Mouse (Mus musculus) limb, embryonic 12.5 days (tissue): ENCODE measurements at regions not wholly inside any gene's neighbourhood (a gene's known extent, or its start where the extent isn't known, plus 50 kb on each side); places are given as distances from the start of the nearest gene placed in this dataset.

ENCODE experiments used
- ATAC-seq: fragments of 200-750 bp; cut with Nextera tagmentation; 2 replicates; pipeline ENCODE4 v1.8.0; 2017; ENCODE audit warnings: low read depth, moderate TSS enrichment; ENCODE audit not compliant: insufficient number of reproducible peaks, insufficient read depth, low FRiP score, low TSS enrichment
- H3K27ac ChIP-seq: fragments of 300-500 bp; sonication (generic); 2 replicates; pipeline ENCODE4 v1.5.1; 2016; ENCODE audit warnings: mild to moderate bottlenecking, moderate library complexity
- H3K27me3 ChIP-seq: fragments of 300-500 bp; sonication (generic); 2 replicates; pipeline ENCODE4 v1.6.1; 2016; ENCODE audit warnings: mild to moderate bottlenecking, moderate library complexity
- H3K36me3 ChIP-seq: fragments of 300-500 bp; sonication (generic); 2 replicates; pipeline ENCODE4 v1.6.1; 2016; ENCODE audit warnings: mild to moderate bottlenecking, moderate library complexity
- H3K4me1 ChIP-seq: fragments of 300-500 bp; sonication (generic); replicated peaks from 2 replicates; pipeline ENCODE4 v1.6.1; 2016
- H3K4me2 ChIP-seq: fragments of 300-500 bp; sonication (generic); 2 replicates; pipeline ENCODE4 v1.6.1; 2016; ENCODE audit warnings: mild to moderate bottlenecking, moderate library complexity
- H3K4me3 ChIP-seq: fragments of 300-500 bp; sonication (generic); replicated peaks from 2 replicates; pipeline ENCODE4 v1.5.1; 2016; ENCODE audit warnings: mild to moderate bottlenecking
- H3K9ac ChIP-seq: fragments of 300-500 bp; sonication (generic); replicated peaks from 2 replicates; pipeline ENCODE4 v1.6.1; 2016; ENCODE audit warnings: mild to moderate bottlenecking, moderate library complexity
- H3K9me3 ChIP-seq: fragments of 300-500 bp; sonication (generic); 2 replicates; pipeline ENCODE4 v1.6.1; 2016; ENCODE audit warnings: mild to moderate bottlenecking, moderate library complexity
- WGBS: fragments of 180-500 bp; shearing (Covaris S2); methylation state at CpG from one replicate; pipeline ENCODE4 v1.1.7; 2016; 5-methylcytosine and 5-hydroxymethylcytosine counted together

- no peak for ATAC-seq
- H3K4me2 ChIP-seq = no peak overlapping the region
- H3K36me3 ChIP-seq = no peaks in the 10 kb centered on the region
- 42% methylated on average over 1 of the region's 1 CpGs for WGBS
- no peaks in the 10 kb centered on the region for H3K4me1 ChIP-seq
- H3K4me3 ChIP-seq = no peak overlapping the region
- H3K27me3 ChIP-seq = no peaks in the 10 kb centered on the region
- H3K27ac ChIP-seq = no peak overlapping the region
- H3K9ac ChIP-seq = no peak overlapping the region
- no peaks in the 10 kb centered on the region for H3K9me3 ChIP-seq
Measured at GRCm38 (mm10) chr13:64594376-64594775, 96.8 kb upstream of the Fam240b start.

- WGBS = 57% methylated on average over 2 of the region's 2 CpGs
- no peaks in the 10 kb centered on the region for H3K36me3 ChIP-seq
- H3K4me2 ChIP-seq = no peak overlapping the region
- H3K27me3 ChIP-seq = no peaks in the 10 kb centered on the region
- H3K9ac ChIP-seq = no peak overlapping the region
- 0 out of 2 replicates have a peak, but pooled peaks cover 3% of the 10 kb centered on the region for H3K4me1 ChIP-seq
- ATAC-seq = no peak
- no peaks in the 10 kb centered on the region for H3K9me3 ChIP-seq
- H3K4me3 ChIP-seq = no peak overlapping the region
- H3K27ac ChIP-seq = no peak overlapping the region
Measured at GRCm38 (mm10) chr13:64573711-64574110, 76.1 kb upstream of the Fam240b start.

DNA sequence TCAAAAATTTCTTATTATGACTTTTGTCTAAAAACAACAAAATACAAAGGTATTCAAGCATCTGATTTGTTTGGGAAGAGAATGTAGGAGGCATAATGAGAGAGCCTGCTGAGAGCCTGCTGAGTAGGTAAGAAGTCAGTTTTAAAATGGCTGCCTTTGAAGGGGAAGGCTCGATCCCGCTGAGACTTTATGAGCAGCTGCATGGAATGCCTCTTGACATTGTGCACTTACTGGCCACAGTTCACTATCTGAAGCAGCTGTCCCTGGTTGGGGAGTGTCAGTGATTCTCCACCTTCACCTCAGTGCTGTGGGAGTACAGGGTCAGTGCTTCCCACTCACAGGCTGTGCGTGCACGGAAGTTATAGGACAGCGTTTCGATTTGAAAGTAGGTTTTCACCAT, 71.3 kb upstream of the Fam240b start:
- Histone ChIP-seq H3K9me3 (peaks cover 7% of the 10 kb centered on the region; the same call in 1 of the 2 replicates), H3K4me1 (0 out of 2 replicates have a peak, but pooled peaks cover 3% of the 10 kb centered on the region), H3K9ac (no peak overlapping the region), H3K36me3 (no peaks in the 10 kb centered on the region), H3K27me3 (no peaks in the 10 kb centered on the region), H3K27ac (0 out of 2 replicates have a peak overlapping the region, but pooled peaks have one; percentile 23), H3K4me3 (no peak overlapping the region), H3K4me2 (no peak overlapping the region)
- 57% methylated on average over 6 of the region's 6 CpGs for WGBS
- ATAC-seq = no peak; the same call in 1 of the 2 replicates

GRCm38 (mm10) chr13:64566966-64567708, 69.5 kb upstream of the Fam240b start:
- Histone ChIP-seq H3K27ac (peak overlapping the region; percentile 53), H3K27me3 (no peaks in the 10 kb centered on the region), H3K9ac (no peak overlapping the region), H3K4me2 (no peak overlapping the region), H3K4me1 (0 out of 2 replicates have a peak, but pooled peaks cover 3% of the 10 kb centered on the region), H3K36me3 (no peaks in the 10 kb centered on the region), H3K9me3 (peaks cover 9% of the 10 kb centered on the region), H3K4me3 (no peak overlapping the region)
- peak; percentile 88 for ATAC-seq
- WGBS = 20% methylated on average over 2 of the region's 2 CpGs

DNA sequence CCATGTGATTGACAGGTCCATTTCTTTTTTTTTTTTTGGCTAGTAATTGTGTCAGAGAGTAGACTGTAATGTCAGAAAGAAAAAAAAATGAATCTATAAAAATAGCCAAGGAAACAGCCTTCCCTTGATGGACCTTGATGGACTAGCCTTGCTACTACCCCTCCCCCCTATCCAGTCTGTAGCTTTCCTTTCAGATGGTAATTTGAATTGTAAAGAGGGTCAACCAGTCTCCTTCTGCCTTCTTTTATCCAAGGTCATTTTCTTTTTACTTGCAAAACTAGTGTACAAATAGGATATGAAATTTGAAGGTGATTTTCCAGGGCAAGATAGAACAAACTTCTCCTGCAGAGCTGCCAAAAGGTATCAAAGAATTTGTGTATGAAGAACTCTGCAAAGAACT, 68.2 kb upstream of the Fam240b start:
- Histone ChIP-seq H3K27me3 (no peaks in the 10 kb centered on the region), H3K4me1 (0 out of 2 replicates have a peak, but pooled peaks cover 3% of the 10 kb centered on the region), H3K36me3 (no peaks in the 10 kb centered on the region), H3K4me3 (no peak overlapping the region), H3K9me3 (peaks cover 9% of the 10 kb centered on the region), H3K27ac (no peak overlapping the region), H3K4me2 (no peak overlapping the region), H3K9ac (no peak overlapping the region)
- ATAC-seq = no peak
